Mouse (Mus musculus) B cell, adult 67 days (primary cell): ENCODE results near the gene Smap1. TPM values are rescaled to one million over a fixed set of nuclear protein-coding genes. Genes with fewer than 3 reads are reported as not detected.

Experiments used
- total RNA-seq, 2 experiments: library from RNA; stranded (reverse); gene quantifications; 4 replicates each; pipeline ENCODE4 v1.2.4; 2023

Gene Smap1
- total RNA-seq: 10 to 100 TPM; 58.0 to 64.0 TPM

GRCm38 (mm10) chr1:23921711-23922529 is at the start of gene Smap1:
Gene Smap1 (minus strand): TSS chr1:23922317.

Other genes with a start within 250 kb of the Smap1 start
- not detected for gene B3gat2, start 160.6 kb downstream of the Smap1 start, total RNA-seq
- 10 to 100 TPM; 21.8 to 27.9 TPM for gene Sdhaf4, start 83.3 kb upstream of the Smap1 start, total RNA-seq
- gene Fam135a, start 178.0 kb upstream of the Smap1 start, total RNA-seq: under 1 TPM; 0.96 to 0.98 TPM